Mouse (Mus musculus) lung, adult 2 months (tissue): ENCODE data around the gene Xrcc3.

Source experiments
- CTCF ChIP-seq: fragments of 200-500 bp; IDR thresholded peaks from 2 replicates; pipeline ENCODE4 v1.5.1; 2011; ENCODE audit warnings: mild to moderate bottlenecking, low read length, control low read depth; ENCODE audit not compliant: insufficient read depth
- POLR2A ChIP-seq: fragments of 200-500 bp; IDR thresholded peaks from 2 replicates; pipeline ENCODE4 v1.6.1; 2011; ENCODE audit warnings: low read depth, mild to moderate bottlenecking, control low read depth, low read length, borderline replicate concordance; ENCODE audit errors: extremely low read depth

- TF ChIP-seq CTCF (no peak), POLR2A (no peak)
Observed at GRCm38 (mm10) chr12:111816528-111816927, 2.9 kb upstream of the Xrcc3 start.
